Mouse (Mus musculus) midbrain, embryonic 11.5 days (tissue): ENCODE results near the gene H2-M5. TPM values are rescaled to one million over a fixed set of nuclear protein-coding genes. Genes with fewer than 3 reads are reported as not detected.

Experiments used
- ATAC-seq: fragments of 200-750 bp; cut with Nextera tagmentation; 2 replicates; pipeline ENCODE4 v1.8.0; 2017; ENCODE audit warnings: moderate TSS enrichment, moderate library complexity; ENCODE audit not compliant: low FRiP score
- DNase-seq: peaks from one replicate; pipeline ENCODE4 v3.0.0; 2015; ENCODE audit warnings: low spot score; ENCODE audit errors: missing footprints
- H3K27ac ChIP-seq: fragments of 300-500 bp; sonication (generic); 2 replicates; pipeline ENCODE4 v1.5.1; 2014; ENCODE audit warnings: low read depth, low read length
- H3K27me3 ChIP-seq: fragments of 300-500 bp; sonication (generic); 2 replicates; pipeline ENCODE4 v1.6.1; 2014; ENCODE audit warnings: mild to moderate bottlenecking, low read length, moderate library complexity, mixed read lengths; ENCODE audit not compliant: control insufficient read depth, insufficient read depth
- H3K36me3 ChIP-seq: fragments of 300-500 bp; sonication (generic); 2 replicates; pipeline ENCODE4 v1.6.1; 2014; ENCODE audit warnings: mild to moderate bottlenecking, low read length, moderate library complexity, mixed read lengths; ENCODE audit not compliant: control insufficient read depth, insufficient read depth
- H3K4me1 ChIP-seq: fragments of 300-500 bp; sonication (generic); 2 replicates; pipeline ENCODE4 v1.6.1; 2014; ENCODE audit warnings: low read length; ENCODE audit not compliant: control insufficient read depth, insufficient read depth
- H3K4me2 ChIP-seq: fragments of 300-500 bp; sonication (generic); 2 replicates; pipeline ENCODE4 v1.6.1; 2014; ENCODE audit warnings: mild to moderate bottlenecking, moderate library complexity
- H3K4me3 ChIP-seq: fragments of 300-500 bp; sonication (generic); 2 replicates; pipeline ENCODE4 v1.5.1; 2014; ENCODE audit warnings: low read depth, low read length
- H3K9ac ChIP-seq: fragments of 300-500 bp; sonication (generic); 2 replicates; pipeline ENCODE4 v1.6.1; 2014; ENCODE audit warnings: low read length
- H3K9me3 ChIP-seq: fragments of 300-500 bp; sonication (generic); 2 replicates; pipeline ENCODE4 v1.6.1; 2016; ENCODE audit warnings: low read length; ENCODE audit not compliant: control insufficient read depth
- WGBS: fragments of 180-500 bp; shearing (Covaris S2); extraction: QIAGEN DNeasy Blood & Tissue Kit; methylation state at CpG from one replicate; pipeline ENCODE4 v1.1.7; 2014; 5-methylcytosine and 5-hydroxymethylcytosine counted together
- polyA plus RNA-seq: library from polyadenylated mRNA; unstranded; fragments of >200 nt; fragmentation: Nextera tagmentation; extraction: Ambion mirVana; gene quantifications from 2 replicates; pipeline ENCODE4 v1.2.1, GENCODE M21; 2014

The H2-M5 gene
- polyA plus RNA-seq, 1 experiment from 2014 or later, result 0.67 TPM

GRCm38 (mm10) chr17:36981845-36982244 lies 7.5 kb downstream of the H2-M5 start:
- peak overlapping the region; percentile 2; the same call in 1 of the 2 replicates for H3K4me2 ChIP-seq
- 5% methylated on average over 4 of the region's 4 CpGs for WGBS
- H3K27ac ChIP-seq, result no peak overlapping the region
- DNase-seq (peak; percentile 87), ATAC-seq (peak; percentile 38; the same call in 1 of the 2 replicates)
- no peaks in the 10 kb centered on the region for H3K9me3 ChIP-seq
- no peak overlapping the region for H3K4me3 ChIP-seq
- H3K9ac ChIP-seq, result no peak overlapping the region
- no peaks in the 10 kb centered on the region for H3K27me3 ChIP-seq
- no peaks in the 10 kb centered on the region for H3K36me3 ChIP-seq
- H3K4me1 ChIP-seq, result peaks cover 10% of the 10 kb centered on the region

- peaks cover 10% of the 10 kb centered on the region for H3K4me1 ChIP-seq
- H3K27ac ChIP-seq, result no peak within 1 kb of the TSS
- no peaks in the 10 kb centered on the region for H3K27me3 ChIP-seq
- H3K36me3 ChIP-seq, result no peaks in the 10 kb centered on the region
- no peak within 1 kb of the TSS for H3K4me3 ChIP-seq
- peak within 1 kb of the TSS; percentile 2; the same call in 1 of the 2 replicates for H3K4me2 ChIP-seq
- ATAC-seq, result no peak
- peak; percentile 81 for DNase-seq
- H3K9ac ChIP-seq, result no peak within 1 kb of the TSS
- H3K9me3 ChIP-seq, result no peaks in the 10 kb centered on the region
- WGBS, result 14% methylated on average over 18 of the region's 18 CpGs
These were observed 8.0 kb downstream of the H2-M5 start, which contains the start of gene 2410137M14Rik for GRCm38 (mm10) chr17:36981221-36981813. Gene 2410137M14Rik (minus strand): TSS chr17:36981237.

GRCm38 (mm10) chr17:36973271-36973787 lies 16.0 kb downstream of the H2-M5 start:
- Histone ChIP-seq H3K27ac (no peak overlapping the region), H3K27me3 (no peaks in the 10 kb centered on the region), H3K9ac (no peak overlapping the region), H3K4me2 (no peak overlapping the region), H3K4me3 (no peak overlapping the region), H3K36me3 (no peaks in the 10 kb centered on the region), H3K4me1 (no peaks in the 10 kb centered on the region), H3K9me3 (no peaks in the 10 kb centered on the region)
- ATAC-seq (no peak), DNase-seq (no peak)
- 82% methylated on average over 8 of the region's 8 CpGs for WGBS

- H3K36me3 ChIP-seq, result no peaks in the 10 kb centered on the region
- 76% methylated on average over 3 of the region's 3 CpGs for WGBS
- H3K4me1 ChIP-seq, result no peaks in the 10 kb centered on the region
- no peak overlapping the region for H3K4me2 ChIP-seq
- no peak overlapping the region for H3K27ac ChIP-seq
- H3K9me3 ChIP-seq, result no peaks in the 10 kb centered on the region
- DNase-seq (no peak), ATAC-seq (no peak)
- H3K27me3 ChIP-seq, result no peaks in the 10 kb centered on the region
- no peak overlapping the region for H3K4me3 ChIP-seq
- H3K9ac ChIP-seq, result no peak overlapping the region
These were observed 16.5 kb downstream of the H2-M5 start for GRCm38 (mm10) chr17:36972791-36973190.

GRCm38 (mm10) chr17:36971172-36971850 lies 18.0 kb downstream of the H2-M5 start:
- Histone ChIP-seq H3K36me3 (no peaks in the 10 kb centered on the region), H3K9me3 (no peaks in the 10 kb centered on the region), H3K27me3 (no peaks in the 10 kb centered on the region), H3K4me2 (no peak overlapping the region), H3K4me3 (no peak overlapping the region), H3K27ac (no peak overlapping the region), H3K4me1 (no peaks in the 10 kb centered on the region), H3K9ac (no peak overlapping the region)
- ATAC-seq, result no peak
- peak; percentile 64 for DNase-seq
- 78% methylated on average over 6 of the region's 6 CpGs for WGBS

- Histone ChIP-seq H3K4me1 (no peaks in the 10 kb centered on the region), H3K4me3 (no peak overlapping the region), H3K9me3 (no peaks in the 10 kb centered on the region), H3K4me2 (no peak overlapping the region), H3K9ac (no peak overlapping the region), H3K27ac (no peak overlapping the region), H3K36me3 (no peaks in the 10 kb centered on the region), H3K27me3 (no peaks in the 10 kb centered on the region)
- ATAC-seq (no peak), DNase-seq (no peak)
- WGBS, result 88% methylated on average over 14 of the region's 14 CpGs
These were observed 18.9 kb downstream of the H2-M5 start for GRCm38 (mm10) chr17:36970316-36970890.

- DNase-seq (no peak), ATAC-seq (no peak)
- no peak overlapping the region for H3K4me2 ChIP-seq
- no peaks in the 10 kb centered on the region for H3K36me3 ChIP-seq
- 97% methylated on average over 1 of the region's 1 CpGs for WGBS
- no peaks in the 10 kb centered on the region for H3K27me3 ChIP-seq
- H3K4me3 ChIP-seq, result no peak overlapping the region
- H3K9ac ChIP-seq, result no peak overlapping the region
- no peaks in the 10 kb centered on the region for H3K9me3 ChIP-seq
- H3K27ac ChIP-seq, result no peak overlapping the region
- H3K4me1 ChIP-seq, result no peaks in the 10 kb centered on the region
These were observed 22.5 kb downstream of the H2-M5 start for GRCm38 (mm10) chr17:36966875-36967274.

GRCm38 (mm10) chr17:36961125-36961524 lies 28.2 kb downstream of the H2-M5 start:
- H3K27ac ChIP-seq, result no peak overlapping the region
- DNase-seq, result peak; percentile 72
- ATAC-seq, result no peak
- no peaks in the 10 kb centered on the region for H3K27me3 ChIP-seq
- no peaks in the 10 kb centered on the region for H3K9me3 ChIP-seq
- 79% methylated on average over 1 of the region's 1 CpGs for WGBS
- H3K4me3 ChIP-seq, result no peak overlapping the region
- H3K9ac ChIP-seq, result no peak overlapping the region
- H3K4me2 ChIP-seq, result no peak overlapping the region
- H3K36me3 ChIP-seq, result no peaks in the 10 kb centered on the region
- H3K4me1 ChIP-seq, result peaks cover 10% of the 10 kb centered on the region

GRCm38 (mm10) chr17:36958884-36959283 lies 30.5 kb downstream of the H2-M5 start:
- WGBS, result 13% methylated on average over 12 of the region's 12 CpGs
- DNase-seq, result no peak
- H3K27me3 ChIP-seq, result no peaks in the 10 kb centered on the region
- peak overlapping the region; percentile 84 for H3K9ac ChIP-seq
- H3K4me1 ChIP-seq, result peaks cover 10% of the 10 kb centered on the region
- ATAC-seq, result no peak
- peak overlapping the region; percentile 69 for H3K4me3 ChIP-seq
- H3K27ac ChIP-seq, result no peak overlapping the region
- H3K9me3 ChIP-seq, result no peaks in the 10 kb centered on the region
- no peaks in the 10 kb centered on the region for H3K36me3 ChIP-seq
- peak overlapping the region; percentile 75 for H3K4me2 ChIP-seq
